Mouse (Mus musculus): ENCODE results near the gene Ncoa7.

DNA sequence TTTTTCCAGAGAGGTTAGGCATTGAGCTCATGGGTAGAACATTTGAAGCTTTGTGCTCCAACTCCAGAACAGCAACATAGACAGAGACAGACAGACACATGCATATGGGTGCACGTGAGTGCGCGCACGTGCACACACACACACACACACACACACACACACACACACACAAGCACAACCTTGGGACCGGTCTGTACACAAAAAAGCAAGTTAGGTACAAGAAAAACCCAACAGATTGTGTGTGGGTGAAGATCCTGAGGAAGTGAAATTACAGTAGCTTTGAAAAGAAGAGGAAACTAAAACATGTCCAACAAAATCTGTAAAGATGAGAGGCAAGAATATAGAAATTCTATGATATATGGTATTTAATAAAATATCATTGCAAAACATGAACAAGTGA lies 13.6 kb downstream of the Ncoa7 start:
- no peak for TF ChIP-seq CTCF (IDR thresholded peaks at IDR 0.05; ENCODE audit: extremely low read depth, insufficient read depth, low read length)
- TF ChIP-seq POLR2A (IDR thresholded peaks at IDR 0.05; ENCODE audit: extremely low read depth, insufficient read depth, low read length), result no peak
